Mouse (Mus musculus) lung, embryonic 16.5 days (tissue): Measurements from ENCODE around the gene Magi1. TPM values are rescaled to one million over a fixed set of nuclear protein-coding genes. Genes with fewer than 3 reads are reported as not detected.

ENCODE experiments used
- ATAC-seq: fragments of 200-750 bp; cut with Nextera tagmentation; 2 replicates; pipeline ENCODE4 v1.8.0; 2017; ENCODE audit warnings: low read depth, mild to moderate bottlenecking, moderate library complexity
- H3K27ac ChIP-seq: fragments of 300-500 bp; sonication (generic); 2 replicates; pipeline ENCODE4 v1.5.1; 2014; ENCODE audit warnings: mild to moderate bottlenecking, control low read depth, low read length
- H3K27me3 ChIP-seq: fragments of 300-500 bp; sonication (generic); 2 replicates; pipeline ENCODE4 v1.6.1; 2014; ENCODE audit warnings: low read depth, low read length, mixed read lengths; ENCODE audit not compliant: control insufficient read depth, insufficient read depth
- H3K36me3 ChIP-seq: fragments of 300-500 bp; sonication (generic); 2 replicates; pipeline ENCODE4 v1.6.1; 2014; ENCODE audit warnings: low read length; ENCODE audit not compliant: control insufficient read depth, insufficient read depth
- H3K4me1 ChIP-seq: fragments of 300-500 bp; sonication (generic); replicated peaks from 2 replicates; pipeline ENCODE4 v1.6.1; 2014; ENCODE audit warnings: low read length, mixed read lengths; ENCODE audit not compliant: control insufficient read depth, insufficient read depth
- H3K4me2 ChIP-seq: fragments of 300-500 bp; sonication (generic); 2 replicates; pipeline ENCODE4 v1.6.1; 2014; ENCODE audit warnings: low read depth, low read length, control low read depth
- H3K4me3 ChIP-seq: fragments of 300-500 bp; sonication (generic); 2 replicates; pipeline ENCODE4 v1.5.1; 2014; ENCODE audit warnings: mild to moderate bottlenecking, low read length, control low read depth
- H3K9ac ChIP-seq: fragments of 300-500 bp; sonication (generic); 2 replicates; pipeline ENCODE4 v1.6.1; 2014; ENCODE audit warnings: low read length, control low read depth
- H3K9me3 ChIP-seq: fragments of 300-500 bp; sonication (generic); 2 replicates; pipeline ENCODE4 v1.6.1; 2016; ENCODE audit warnings: low read length; ENCODE audit not compliant: control insufficient read depth
- WGBS: fragments of 180-500 bp; shearing (Covaris S2); extraction: QIAGEN DNeasy Blood & Tissue Kit; methylation state at CpG from one replicate; pipeline ENCODE4 v1.1.7; 2014; 5-methylcytosine and 5-hydroxymethylcytosine counted together
- polyA plus RNA-seq: library from polyadenylated mRNA; unstranded; fragments of >200 nt; fragmentation: Nextera tagmentation; extraction: Ambion mirVana; gene quantifications from 2 replicates; pipeline ENCODE4 v1.2.1, GENCODE M21; 2015

Gene Magi1
- polyA plus RNA-seq, 1 experiment from 2014 or later: 9.4 TPM

GRCm38 (mm10) chr6:93739786-93740185 is 543.9 kb downstream of the Magi1 start:
- Histone ChIP-seq H3K4me1 (no peaks in the 10 kb centered on the region), H3K9me3 (no peaks in the 10 kb centered on the region), H3K4me3 (no peak overlapping the region), H3K27me3 (no peaks in the 10 kb centered on the region), H3K27ac (no peak overlapping the region), H3K36me3 (no peaks in the 10 kb centered on the region), H3K9ac (no peak overlapping the region), H3K4me2 (no peak overlapping the region)
- no peak for ATAC-seq
- 81% methylated on average over 3 of the region's 3 CpGs for WGBS

DNA sequence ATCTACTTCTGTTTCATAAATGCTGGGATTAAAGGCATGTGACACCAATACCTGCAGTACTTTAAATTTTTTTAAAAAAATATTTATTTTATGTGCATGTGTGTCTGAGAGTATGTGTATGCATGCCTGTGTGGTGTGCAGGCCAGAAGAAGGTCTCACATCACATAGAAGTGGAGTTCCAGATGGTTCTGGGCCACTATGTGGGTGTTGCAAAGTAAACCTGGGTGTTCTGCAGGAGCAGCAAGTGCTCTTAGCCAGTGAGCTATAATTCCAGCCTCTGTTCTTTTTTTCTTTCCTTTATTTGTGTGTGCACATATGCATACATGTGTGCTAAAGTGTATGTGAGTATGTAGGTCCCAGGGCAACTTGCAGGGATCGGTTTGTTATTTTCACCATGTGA is 546.6 kb downstream of the Magi1 start:
- no peaks in the 10 kb centered on the region for H3K9me3 ChIP-seq
- H3K36me3 ChIP-seq: no peaks in the 10 kb centered on the region
- H3K27ac ChIP-seq: no peak overlapping the region
- no peak overlapping the region for H3K9ac ChIP-seq
- WGBS: 96% methylated on average over 1 of the region's 1 CpGs
- no peaks in the 10 kb centered on the region for H3K27me3 ChIP-seq
- no peak overlapping the region for H3K4me3 ChIP-seq
- no peak for ATAC-seq
- H3K4me1 ChIP-seq: no peaks in the 10 kb centered on the region
- H3K4me2 ChIP-seq: no peak overlapping the region

GRCm38 (mm10) chr6:93736071-93736470 is 547.6 kb downstream of the Magi1 start:
- WGBS: 88% methylated on average over 3 of the region's 3 CpGs
- no peak for ATAC-seq
- no peaks in the 10 kb centered on the region for H3K36me3 ChIP-seq
- H3K9ac ChIP-seq: no peak overlapping the region
- no peaks in the 10 kb centered on the region for H3K9me3 ChIP-seq
- no peak overlapping the region for H3K4me3 ChIP-seq
- H3K27me3 ChIP-seq: no peaks in the 10 kb centered on the region
- H3K4me1 ChIP-seq: no peaks in the 10 kb centered on the region
- H3K4me2 ChIP-seq: no peak overlapping the region
- no peak overlapping the region for H3K27ac ChIP-seq

DNA sequence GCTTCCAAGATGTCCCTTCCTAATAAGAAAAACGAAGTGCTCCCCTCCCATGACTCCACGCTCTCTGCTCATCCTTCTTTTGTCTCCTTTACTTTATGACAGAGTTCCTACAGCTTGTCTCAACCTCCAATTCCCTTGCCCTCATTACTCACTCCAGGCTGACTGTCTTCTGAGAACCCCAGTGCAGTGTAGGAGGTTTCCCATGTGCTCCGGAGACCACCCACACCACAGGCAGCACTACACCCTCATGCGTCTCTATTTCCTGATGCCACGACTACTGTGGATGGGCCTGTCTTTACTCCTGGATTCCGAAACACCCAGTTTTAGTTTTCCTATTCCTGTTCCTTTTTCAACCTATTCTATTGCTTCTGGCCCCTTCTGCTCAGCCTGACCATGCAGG is 549.9 kb downstream of the Magi1 start:
- 75% methylated on average over 6 of the region's 6 CpGs for WGBS
- H3K27ac ChIP-seq: no peak overlapping the region
- H3K4me2 ChIP-seq: no peak overlapping the region
- H3K9ac ChIP-seq: no peak overlapping the region
- ATAC-seq: no peak
- no peak overlapping the region for H3K4me3 ChIP-seq
- H3K4me1 ChIP-seq: no peaks in the 10 kb centered on the region
- H3K36me3 ChIP-seq: no peaks in the 10 kb centered on the region
- H3K9me3 ChIP-seq: no peaks in the 10 kb centered on the region
- H3K27me3 ChIP-seq: no peaks in the 10 kb centered on the region

DNA sequence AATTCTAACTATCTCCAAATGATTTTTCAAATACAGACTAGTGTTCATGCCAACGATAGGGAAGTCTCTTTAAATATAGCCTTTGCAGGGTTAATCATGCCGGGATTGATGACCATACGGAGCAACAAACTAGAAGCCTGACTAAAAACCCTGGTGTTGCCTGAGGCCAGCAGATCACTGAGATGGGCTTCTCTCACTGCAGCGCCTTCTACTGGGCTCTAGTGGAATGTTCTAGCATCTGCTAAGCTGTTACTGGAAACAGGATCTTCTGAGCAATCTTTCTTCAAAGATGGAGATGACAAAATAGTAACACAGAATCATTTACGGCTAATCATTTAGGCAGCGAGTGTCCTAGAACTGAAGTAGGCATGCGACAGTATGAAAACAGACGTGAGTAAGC is 554.0 kb downstream of the Magi1 start:
- H3K36me3 ChIP-seq: no peaks in the 10 kb centered on the region
- H3K27me3 ChIP-seq: no peaks in the 10 kb centered on the region
- H3K4me1 ChIP-seq: peaks cover 3% of the 10 kb centered on the region; the same call in 1 of the 2 replicates
- no peak overlapping the region for H3K4me2 ChIP-seq
- no peak overlapping the region for H3K9ac ChIP-seq
- no peak overlapping the region for H3K4me3 ChIP-seq
- no peaks in the 10 kb centered on the region for H3K9me3 ChIP-seq
- 59% methylated on average over 8 of the region's 8 CpGs for WGBS
- no peak for ATAC-seq
- no peak overlapping the region for H3K27ac ChIP-seq

- Histone ChIP-seq H3K9ac (no peak overlapping the region), H3K27me3 (no peaks in the 10 kb centered on the region), H3K36me3 (no peaks in the 10 kb centered on the region), H3K4me1 (peaks cover 3% of the 10 kb centered on the region; the same call in 1 of the 2 replicates), H3K4me3 (no peak overlapping the region), H3K9me3 (no peaks in the 10 kb centered on the region), H3K27ac (no peak overlapping the region), H3K4me2 (no peak overlapping the region)
- WGBS: 87% methylated on average over 4 of the region's 4 CpGs
- ATAC-seq: no peak
Measured at GRCm38 (mm10) chr6:93728791-93729190, 554.9 kb downstream of the Magi1 start.

DNA sequence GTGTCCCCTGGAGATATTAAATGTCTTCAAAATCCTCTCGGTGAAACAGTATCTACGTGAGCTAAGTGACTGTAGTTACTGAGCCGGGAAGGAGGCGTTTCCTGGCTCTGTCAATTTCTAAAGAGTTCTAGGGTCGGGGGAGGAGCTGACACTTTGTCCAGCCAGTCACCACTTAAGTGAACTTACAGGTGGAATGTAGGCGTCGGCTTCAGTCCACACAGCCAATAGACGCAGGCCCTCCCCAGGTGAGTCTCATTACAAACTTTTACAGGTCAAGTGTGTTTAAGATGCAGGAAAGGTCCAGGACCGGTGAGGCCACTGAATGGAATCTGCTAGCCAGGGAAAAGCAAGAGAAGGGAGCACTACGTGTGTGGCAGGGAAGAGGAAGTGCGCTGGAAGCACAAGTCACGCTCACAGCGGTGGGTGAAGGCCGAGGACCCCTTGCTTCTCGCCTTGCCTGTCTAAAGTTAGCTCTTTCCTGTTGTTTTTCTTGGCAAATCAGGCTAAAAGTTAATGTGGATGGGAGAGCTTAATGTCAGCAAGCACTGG is 556.0 kb downstream of the Magi1 start:
- 30% methylated on average over 15 of the region's 15 CpGs for WGBS
- H3K4me1 ChIP-seq: peaks cover 3% of the 10 kb centered on the region; the same call in 1 of the 2 replicates
- no peak overlapping the region for H3K4me3 ChIP-seq
- no peaks in the 10 kb centered on the region for H3K27me3 ChIP-seq
- peak overlapping the region; percentile 20 for H3K4me2 ChIP-seq
- H3K9me3 ChIP-seq: no peaks in the 10 kb centered on the region
- no peaks in the 10 kb centered on the region for H3K36me3 ChIP-seq
- no peak overlapping the region for H3K9ac ChIP-seq
- peak overlapping the region; percentile 23; the same call in 1 of the 2 replicates for H3K27ac ChIP-seq
- ATAC-seq: peak; percentile 93

- Histone ChIP-seq H3K4me3 (no peak overlapping the region), H3K27me3 (no peaks in the 10 kb centered on the region), H3K4me1 (peaks cover 3% of the 10 kb centered on the region; the same call in 1 of the 2 replicates), H3K27ac (no peak overlapping the region), H3K9ac (no peak overlapping the region), H3K9me3 (no peaks in the 10 kb centered on the region), H3K36me3 (no peaks in the 10 kb centered on the region), H3K4me2 (no peak overlapping the region)
- 43% methylated on average over 7 of the region's 7 CpGs for WGBS
- ATAC-seq: no peak
Measured at GRCm38 (mm10) chr6:93726829-93727455, 556.8 kb downstream of the Magi1 start.

GRCm38 (mm10) chr6:93726121-93726520 is 557.6 kb downstream of the Magi1 start:
- no peak overlapping the region for H3K27ac ChIP-seq
- 85% methylated on average over 10 of the region's 10 CpGs for WGBS
- no peaks in the 10 kb centered on the region for H3K9me3 ChIP-seq
- no peak overlapping the region for H3K4me3 ChIP-seq
- peaks cover 3% of the 10 kb centered on the region; the same call in 1 of the 2 replicates for H3K4me1 ChIP-seq
- ATAC-seq: no peak
- H3K27me3 ChIP-seq: no peaks in the 10 kb centered on the region
- H3K4me2 ChIP-seq: no peak overlapping the region
- H3K36me3 ChIP-seq: no peaks in the 10 kb centered on the region
- no peak overlapping the region for H3K9ac ChIP-seq
